Mouse (Mus musculus) CD4-positive helper T cell, adult 2 months (primary cell): Measurements from ENCODE around the gene Grin2c.

Source experiments
- DNase-seq: peaks from one replicate; pipeline ENCODE4 v3.0.0-alpha.2; 2012; ENCODE audit warnings: low read depth, missing footprints, low spot score

Gene Grin2c

DNA sequence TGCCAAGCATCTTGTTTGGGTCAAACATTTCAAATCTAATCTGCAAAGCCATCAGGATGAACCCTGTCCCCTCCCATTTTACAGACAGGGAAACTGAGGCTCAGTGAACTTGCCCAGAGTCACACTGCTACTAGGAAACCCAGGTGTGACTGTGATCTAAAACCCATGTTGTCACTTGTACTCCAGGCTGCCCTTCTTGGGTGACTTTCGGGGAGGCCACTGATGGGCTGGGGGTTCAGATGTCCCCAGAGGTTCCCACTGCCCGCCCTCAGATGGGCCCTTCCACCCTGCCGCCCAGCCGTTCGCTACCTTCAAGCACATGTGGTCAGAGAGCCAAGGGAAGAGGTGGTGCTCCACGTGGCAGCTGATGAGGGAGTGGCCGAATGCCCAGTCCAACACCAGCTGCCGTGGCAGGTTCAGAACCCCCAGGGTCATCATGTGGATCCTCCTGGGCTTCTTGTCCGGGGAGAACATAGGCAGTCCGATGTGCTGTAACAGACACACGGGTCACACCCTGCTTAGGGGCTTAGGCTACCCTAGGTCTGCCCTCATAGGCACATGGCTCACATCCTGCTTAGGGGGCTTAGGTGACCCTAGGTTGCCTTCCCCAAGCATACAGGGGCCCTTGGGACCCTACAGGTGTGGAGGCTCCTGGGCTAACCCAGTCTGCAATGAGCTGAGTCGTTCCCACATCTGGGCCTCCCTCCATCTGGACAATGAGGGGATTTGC is 17.0 kb upstream of the Grin2c start:
- no peak for DNase-seq

DNA sequence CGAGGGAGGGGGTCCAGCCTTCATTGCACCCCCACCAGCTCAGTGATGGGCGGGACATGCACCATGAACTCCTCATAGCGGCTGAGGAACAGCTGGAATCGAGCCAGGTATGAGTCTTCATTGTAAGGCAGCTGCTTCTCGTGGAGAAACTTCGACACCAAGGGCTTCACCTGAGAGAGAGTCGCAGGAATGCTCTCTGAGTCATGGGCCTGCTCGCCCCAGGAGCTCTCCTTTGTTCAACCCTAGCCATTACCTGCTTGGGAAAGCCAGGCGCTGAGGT is 16.4 kb upstream of the Grin2c start:
- no peak for DNase-seq

DNA sequence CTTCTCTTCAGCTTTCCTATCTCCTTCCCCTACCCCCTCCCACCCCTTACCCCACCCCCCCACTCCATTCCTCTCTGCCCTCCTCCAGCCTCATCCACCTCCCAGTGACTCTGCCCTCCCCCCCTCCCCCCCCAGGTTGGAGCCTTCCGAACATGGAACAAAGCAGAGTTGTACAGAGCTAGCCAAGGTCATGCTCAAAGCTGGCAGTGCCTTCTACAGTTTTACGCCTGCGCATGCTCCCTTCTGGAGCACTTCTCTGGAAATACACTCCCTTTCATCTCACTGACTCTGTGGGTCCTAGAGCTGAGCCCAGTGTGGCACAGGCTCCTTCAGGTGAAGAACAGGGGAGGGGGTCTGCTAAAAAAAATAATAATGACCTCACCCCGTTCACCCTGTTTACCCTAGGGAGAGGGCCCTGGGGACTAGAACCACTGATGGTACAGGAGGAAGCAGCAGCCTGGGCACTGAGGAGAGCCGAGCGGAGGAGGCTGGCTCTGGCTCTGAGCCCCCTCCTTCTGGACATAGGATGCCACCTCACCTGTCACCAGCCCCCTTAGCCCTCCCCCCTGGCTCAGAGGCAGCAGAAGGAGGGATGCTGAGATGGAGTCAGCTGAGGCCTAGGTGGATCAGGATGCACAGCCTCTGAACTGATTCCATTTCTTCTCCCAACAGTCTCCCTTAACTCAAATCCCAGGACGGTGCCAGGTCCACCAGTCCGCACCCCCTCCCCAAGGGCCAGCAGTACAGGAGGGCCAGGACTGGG is 15.9 kb upstream of the Grin2c start:
- DNase-seq: no peak

DNA sequence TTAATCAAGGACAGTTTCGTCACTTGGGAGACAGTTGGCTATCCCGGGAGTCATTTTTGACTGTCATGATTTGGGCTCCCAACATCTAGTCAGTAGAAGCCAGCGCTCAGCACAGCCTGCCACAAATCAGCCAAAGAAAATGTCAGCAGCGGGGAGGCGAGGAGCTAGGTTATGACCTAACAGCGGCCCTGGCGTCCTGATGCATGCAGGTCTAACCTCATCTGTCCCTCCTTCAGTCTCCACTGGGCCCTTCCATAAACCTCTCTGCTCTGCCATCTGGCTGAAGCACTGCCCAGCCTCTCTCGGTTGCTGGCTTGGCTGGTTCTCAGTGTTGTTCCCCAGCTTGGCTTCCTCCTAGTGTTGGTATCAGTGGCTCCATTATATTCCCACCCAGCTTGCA is 15.3 kb upstream of the Grin2c start:
- DNase-seq: no peak

DNA sequence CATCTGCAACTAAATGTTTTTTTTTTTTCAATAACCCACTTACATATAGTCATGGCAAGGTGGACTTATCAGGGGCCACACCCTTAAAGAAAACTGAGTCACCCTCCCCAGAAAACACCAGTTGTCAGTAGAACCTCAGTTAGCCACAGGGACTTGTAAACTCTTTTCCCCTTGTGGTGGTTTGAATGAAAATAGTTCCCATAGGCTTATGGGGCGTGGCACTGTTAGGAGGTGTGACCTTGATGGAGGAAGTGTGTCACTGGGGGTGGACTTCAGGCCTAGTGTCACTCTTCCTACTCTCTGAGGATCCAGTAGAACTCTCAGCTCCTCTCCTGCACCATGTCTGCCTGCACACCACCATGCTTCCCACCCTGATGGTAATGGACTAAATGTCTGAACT is 12.7 kb upstream of the Grin2c start:
- DNase-seq: no peak

DNA sequence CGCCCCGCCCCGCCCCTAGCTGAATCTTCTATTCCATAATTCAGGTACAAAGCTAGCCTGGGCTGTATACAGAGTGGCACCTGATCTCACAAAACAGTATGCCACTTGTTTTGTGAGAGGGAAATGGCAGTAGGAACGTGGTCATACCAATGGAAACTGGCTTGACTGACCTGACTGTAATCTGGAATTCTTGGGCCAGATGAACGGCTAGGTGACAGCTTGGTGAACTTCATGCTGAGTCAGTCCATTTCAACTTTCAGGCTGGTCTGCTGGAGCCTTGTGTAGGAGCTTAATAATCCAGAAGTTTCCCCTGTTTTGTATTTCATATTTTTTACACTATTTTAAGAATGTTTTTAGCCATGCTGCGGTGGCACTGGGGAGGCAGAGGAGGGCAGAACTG is 11.1 kb upstream of the Grin2c start:
- no peak for DNase-seq

DNA sequence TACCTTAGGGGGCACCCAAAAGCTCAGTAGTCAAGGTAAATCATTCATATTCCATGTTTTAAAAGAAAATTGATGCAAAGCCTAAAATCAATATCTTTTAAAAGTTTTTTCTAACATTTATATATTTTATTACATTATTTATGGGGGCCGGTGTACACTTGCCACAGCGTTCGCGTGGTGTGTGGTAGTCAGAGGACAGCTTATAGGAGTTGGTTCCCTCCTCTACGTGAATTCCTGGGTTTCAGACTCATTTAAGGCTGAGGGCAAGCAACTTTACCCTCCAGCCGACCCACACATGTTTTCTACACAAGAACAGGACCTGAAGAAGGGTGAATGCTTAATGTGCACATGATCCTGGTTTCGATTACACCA is 10.5 kb upstream of the Grin2c start:
- DNase-seq: no peak

DNA sequence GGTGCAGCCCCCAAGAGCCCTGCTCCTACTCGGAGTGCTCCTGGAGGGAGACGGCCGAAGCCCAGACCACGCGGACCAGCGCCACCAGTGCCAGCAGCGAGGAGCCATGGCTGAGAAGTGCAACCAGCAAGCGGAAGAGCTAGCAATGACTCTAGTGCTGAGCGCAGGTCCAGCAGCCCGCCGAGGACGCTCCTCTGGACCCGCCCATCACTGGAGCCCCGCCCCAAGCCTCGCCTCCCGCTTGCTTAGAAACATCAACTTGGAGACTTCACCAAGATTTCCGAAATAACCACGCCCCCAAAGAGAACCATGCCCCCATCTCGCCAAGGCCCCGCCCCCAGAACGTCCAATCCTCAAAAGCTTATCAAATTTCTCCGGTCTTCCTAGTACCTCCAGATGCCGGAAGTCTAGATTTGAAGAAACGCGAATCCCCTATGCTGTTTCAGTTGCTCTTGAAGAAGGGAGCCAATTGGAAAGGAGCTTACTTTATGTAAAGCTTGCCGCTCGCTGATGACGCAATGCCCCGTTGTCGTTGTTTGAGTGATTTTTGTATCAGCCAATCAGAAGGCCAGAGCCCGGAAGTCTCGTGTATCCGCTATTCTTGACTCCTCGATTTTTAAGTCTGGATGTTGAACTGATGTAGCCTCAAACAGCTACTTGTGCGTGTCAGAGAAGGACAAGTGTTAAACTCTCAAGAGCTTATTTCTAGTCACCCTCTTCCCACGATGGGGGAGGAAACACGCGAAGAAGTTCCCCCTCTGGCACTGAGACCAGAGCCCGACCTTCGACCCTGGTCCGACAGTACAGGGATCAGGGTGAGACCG is 9.9 kb upstream of the Grin2c start, which contains the start of gene Fdxr:
Gene Fdxr, minus strand, starts transcription at position 271 of the 824 bp plus-strand sequence.
- peak; percentile 100 for DNase-seq

DNA sequence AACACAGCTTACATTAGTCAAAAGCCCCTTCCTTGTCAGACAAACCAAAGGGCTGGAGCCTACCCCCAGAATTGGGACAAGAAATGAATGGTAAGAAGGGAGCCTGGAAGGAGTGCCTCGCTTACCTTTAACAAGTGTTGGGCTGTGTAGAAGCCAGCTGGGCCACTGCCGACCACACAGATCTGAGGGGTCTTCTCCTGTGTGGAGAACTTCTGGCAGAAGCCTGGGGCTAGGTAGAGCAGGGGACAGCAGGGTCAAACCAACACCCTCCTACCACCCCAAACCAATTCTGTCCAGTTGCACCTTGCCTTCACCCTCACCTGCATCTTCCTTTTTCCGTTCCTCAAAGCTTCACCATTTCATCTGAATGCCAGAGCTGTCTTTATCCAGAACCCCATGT is 8.9 kb upstream of the Grin2c start:
- no peak for DNase-seq

DNA sequence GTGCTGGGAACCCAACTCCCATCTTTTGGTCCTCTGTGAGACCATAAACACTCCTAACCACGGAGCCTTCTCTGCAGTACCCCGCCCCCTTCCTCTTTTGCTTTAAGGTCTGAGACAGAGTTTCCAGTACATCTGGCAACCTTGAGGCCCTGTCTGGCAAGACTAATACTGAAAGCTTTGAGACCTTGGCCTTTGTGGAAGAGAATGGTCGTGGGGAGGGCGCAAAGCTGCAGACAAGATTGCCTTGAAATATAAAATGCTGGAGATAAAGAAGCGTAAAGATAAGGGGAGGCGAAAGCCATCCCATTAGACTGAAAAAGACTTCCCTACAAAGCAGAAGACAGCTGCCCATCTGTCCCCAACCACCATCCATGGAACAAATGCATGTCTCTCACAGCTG is 8.5 kb upstream of the Grin2c start:
- DNase-seq: peak; percentile 36

DNA sequence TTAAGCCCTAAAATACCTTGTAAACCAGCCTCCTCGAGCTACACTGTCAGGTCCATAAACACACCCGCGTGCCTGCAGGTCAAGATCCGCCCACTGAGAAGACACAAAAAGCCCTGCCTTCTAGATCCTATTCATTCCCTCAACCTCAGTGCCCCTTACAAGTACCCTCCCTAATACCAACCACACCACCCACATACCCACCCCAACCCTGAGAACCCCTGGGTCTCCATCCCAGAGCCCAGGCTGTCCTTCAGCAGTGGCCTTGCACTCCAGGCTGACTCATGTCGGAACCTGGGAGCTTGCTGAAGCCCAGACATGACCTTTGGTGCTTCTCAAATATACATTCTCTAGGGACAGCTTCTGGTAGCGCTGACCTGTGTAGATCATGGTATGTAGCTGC is 7.7 kb upstream of the Grin2c start:
- DNase-seq: no peak

DNA sequence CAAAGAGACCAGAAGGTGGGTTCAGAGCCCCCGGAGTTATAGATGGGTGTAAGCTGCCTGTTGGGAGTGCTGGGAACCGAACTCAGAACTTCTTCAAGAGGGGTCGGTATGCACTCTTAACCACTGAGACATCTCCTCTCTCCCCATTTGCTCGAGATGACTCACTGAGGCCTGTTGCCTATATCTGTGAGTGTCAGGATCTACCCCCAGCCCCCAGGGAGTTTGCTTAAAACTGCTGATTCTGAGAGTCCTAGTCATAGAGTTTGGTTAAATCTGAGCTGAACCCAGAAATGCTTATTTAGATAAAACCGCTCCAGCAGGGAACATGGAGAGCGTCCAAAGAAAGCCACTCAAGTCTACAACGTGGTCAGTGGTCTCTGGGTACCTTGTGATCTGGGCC is 7.1 kb upstream of the Grin2c start:
- DNase-seq: no peak

DNA sequence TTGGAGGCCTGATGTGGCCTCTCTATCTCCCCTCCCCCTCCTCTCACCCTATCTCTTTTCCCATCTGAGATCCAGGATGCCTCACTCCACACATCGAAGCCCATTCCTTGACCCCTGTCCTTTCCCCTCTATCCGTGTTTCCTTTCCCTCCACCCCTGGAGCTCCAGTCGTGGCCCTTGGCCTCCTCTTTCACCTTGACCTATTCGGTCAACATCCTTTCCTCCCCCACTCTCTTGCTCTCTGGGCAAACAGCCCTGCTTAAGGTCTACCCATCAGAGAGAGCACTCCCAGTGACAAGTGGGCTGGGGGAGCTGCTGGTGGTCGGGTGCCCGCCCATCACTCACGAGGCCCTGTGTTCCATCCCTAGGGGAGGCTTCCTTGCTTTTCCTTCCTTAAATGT is 6.7 kb upstream of the Grin2c start:
- no peak for DNase-seq

DNA sequence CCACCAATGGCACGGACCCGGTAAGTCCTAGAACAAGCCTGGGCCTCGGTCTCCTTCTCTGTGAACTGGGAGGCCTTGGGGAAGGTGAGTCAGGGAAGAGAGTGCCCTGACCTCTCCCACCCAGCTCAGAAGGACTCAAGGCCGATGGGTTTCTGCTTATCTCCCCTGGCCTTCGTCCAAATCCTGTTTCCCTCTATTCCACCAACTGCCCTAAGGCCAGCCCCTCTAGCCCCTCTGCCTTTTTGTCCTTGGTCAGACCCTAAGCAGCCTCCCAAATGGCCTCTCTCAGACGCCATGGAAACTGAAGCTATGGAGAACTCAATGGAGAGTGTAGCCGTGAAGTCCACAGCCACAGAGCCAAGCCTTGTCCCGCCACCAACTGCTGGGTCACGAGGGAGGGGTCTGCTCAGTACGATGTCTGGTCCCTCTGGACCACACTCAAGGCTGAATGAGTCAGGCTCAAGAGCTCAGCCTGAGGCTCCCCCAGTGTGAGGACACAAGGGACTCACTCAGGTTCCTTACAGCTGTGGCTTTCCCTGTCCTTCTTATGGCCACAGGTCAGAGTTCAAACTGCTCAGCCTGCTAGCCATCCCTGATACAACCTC is 6.0 kb upstream of the Grin2c start:
- DNase-seq: no peak

DNA sequence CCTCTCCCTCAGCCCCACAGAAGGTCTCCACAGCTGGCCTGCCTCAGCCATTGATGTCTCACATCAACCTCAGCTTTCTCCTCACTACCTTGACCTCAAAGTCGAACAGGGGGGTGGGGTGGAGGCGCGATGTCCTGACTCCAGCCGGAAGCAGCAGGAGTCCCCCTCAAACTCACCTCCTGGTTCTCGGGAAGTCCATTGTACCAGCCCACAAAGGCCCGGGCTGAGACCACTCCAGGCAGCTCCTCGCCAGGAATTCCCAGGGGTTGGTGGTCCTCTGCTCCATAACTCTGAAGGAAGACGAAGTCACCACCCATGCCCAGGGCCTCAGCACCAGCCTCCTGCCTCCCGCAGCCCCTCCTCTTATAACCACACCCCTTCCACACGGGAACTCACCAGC is 4.4 kb upstream of the Grin2c start:
- DNase-seq: no peak

DNA sequence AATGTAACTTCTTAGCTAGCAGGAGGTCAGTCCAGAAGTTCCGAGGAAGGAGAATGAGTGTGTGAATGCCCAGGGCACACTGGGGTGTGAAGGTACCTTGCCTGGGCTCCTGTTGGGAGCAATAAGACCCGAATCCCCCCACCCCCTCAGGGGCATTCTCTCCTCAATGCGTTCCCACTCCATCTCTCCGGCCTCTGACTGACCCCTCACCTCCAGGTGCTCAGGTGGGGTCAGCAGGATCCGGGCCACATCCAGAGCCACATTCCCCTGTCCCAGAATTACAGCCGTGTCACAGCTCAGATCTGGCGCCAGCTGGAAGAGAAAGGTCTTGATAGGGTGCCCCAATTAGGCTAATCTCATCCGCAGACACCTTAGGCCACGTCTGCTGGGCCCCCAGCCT is 4.0 kb upstream of the Grin2c start:
- DNase-seq: no peak

DNA sequence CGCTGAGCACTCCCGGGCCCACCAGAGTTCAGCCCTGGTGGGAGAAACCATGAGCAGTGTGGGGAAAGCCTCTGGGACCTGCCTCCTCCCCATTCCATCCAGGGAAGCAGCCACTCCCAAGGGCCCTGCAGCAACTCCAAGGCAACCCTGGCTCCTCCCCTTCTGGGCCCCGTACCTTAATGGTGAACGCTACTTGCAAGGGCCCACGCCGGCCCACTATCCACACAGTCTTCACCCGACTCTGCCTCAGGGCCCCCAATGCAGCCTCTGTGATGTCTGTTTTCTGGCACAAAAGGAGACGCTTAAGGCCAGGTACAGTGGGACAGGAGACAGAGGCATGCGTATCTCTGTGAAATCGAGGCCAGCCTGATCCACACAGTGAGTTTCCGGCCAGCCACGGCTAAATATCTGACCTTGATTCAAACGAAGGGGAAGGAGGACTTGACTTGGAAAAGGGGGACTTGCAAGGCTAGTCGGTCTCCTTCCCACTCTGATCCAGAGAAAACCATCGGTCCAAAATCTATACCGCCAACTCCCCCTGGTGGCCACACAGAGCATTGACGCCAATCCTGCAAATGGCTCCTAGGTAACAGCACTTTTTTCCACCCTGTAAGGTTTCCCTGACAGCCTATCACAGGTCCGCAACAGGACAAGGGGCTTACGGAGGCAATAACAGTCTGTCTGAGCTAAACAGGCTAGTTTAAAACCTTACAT is 3.3 kb upstream of the Grin2c start:
- peak; percentile 59 for DNase-seq

DNA sequence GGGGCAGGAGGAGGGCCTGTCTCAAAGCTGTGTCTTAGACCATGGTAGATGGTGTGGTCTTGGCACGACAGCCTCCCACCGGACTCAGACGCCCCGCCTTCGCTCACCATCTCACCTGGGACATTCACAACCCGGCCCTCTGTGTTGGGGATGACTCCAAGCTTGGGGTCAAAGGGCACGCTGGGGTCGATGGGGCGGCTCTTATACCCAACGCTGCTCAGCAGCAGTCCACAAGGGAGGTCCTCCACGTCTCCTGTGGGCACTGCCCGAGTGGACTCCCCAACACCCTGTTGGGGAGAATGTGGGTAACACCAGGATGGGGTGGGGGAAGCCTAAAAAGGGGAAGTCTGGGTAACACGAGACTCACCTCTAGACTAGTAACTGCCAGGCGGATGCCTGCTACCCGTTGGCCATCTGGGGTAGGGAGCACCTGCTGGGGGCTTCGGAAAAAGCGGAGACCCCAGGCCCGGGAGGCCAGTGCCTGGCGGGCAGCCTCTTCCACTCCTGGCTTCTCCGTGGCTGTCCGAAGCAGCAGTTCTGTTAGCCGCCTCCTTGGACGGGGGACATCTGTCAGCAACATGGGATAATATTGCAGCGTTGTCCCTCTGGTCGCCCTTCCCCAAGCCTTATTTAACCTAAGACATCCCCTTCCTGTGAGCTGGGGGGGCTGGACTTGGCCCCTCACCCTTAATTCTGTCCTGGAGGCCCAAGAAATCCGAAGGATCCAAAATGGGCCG is 2.5 kb upstream of the Grin2c start:
- no peak for DNase-seq

DNA sequence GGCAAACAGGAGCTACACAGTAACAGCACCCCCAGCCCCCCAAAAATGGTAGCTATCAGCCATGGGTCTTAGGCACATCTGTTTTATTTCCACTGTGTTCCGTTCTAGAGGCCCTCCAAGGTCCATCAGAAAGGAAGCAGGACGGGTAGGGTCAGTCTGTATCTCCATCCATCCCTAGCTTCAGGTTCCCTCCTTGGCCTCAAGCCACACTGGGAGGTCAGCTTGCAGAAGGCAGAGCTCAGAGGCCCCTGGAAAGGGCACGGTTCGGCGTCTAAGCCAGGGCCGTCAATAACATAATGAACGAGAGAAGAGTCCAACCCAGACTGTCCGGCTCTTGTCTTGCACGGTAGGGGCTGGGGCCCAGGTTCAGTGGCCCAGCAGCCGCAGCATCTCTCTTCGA is 915 bp upstream of the Grin2c start:
- no peak for DNase-seq

DNA sequence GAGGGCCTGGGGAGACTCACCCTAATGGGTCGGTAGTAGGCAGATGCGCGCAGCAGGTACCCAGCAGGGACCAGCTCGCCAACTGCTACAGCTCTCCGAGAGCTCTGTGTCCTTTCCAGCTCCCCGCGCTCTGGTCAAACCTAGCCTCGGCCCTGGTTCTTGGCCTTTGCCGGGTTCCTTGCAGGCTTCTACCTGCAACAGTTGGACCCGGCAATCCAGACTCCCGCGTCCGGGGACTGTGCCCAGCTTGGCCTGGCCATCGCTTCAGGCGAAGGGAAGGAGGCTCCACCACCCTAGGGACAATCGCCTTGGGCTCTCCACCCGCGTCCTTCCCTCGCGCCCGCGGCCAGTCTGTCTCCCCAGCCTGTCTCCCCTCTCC is 654 bp downstream of the Grin2c start:
- peak; percentile 24 for DNase-seq

DNA sequence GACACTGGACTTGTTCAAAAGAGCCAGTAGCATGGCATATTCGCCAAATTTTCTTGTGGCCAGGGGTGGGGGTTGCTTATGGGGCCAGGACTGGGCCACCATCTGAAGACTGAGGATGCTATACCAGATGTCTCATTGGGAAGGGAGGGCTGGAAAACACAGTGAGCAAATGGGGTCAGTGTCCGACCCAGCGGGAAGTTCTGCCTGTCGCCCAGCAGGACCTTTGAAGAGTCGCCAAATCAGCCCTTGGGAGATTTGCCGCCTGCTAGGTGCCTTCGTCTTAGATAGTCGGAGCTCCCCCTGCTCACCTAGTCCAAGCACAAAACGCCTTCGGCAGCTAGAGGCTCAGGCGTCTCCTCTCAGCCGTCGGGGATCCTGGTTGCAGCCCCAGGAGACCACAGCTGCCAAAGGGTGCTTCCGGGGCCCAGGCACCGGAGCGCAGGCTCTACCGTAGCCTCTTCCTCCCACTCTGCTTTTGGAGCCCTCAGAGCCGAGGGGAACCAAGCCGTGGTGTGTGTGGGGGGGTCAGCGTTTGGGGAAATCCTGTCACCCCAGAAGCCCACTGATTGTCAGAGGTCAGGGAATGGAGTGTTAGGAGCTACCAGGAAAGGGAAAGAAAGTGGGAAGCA is 1.2 kb downstream of the Grin2c start:
- peak; percentile 29 for DNase-seq
